Mouse (Mus musculus) lung, postnatal 0 days (tissue): Measurements from ENCODE around the gene Ap4m1.

Experiments
- CTCF ChIP-seq: IDR thresholded peaks from 2 replicates; pipeline ENCODE4 v1.5.1; 2016; ENCODE audit warnings: antibody characterized with exemption, mild to moderate bottlenecking
- EP300 ChIP-seq: IDR thresholded peaks from 2 replicates; pipeline ENCODE4 v1.6.1; 2016; ENCODE audit warnings: antibody characterized with exemption, mild to moderate bottlenecking, control low read depth

GRCm38 (mm10) chr5:138207253-138207652 is 35.5 kb downstream of the Ap4m1 start:
- TF ChIP-seq CTCF (no peak), EP300 (no peak)
